Mouse (Mus musculus): Measurements from ENCODE around the gene 4932438A13Rik.
A peak's percentile ranks its signal among the peaks of the same experiment; 100 is the strongest.

Gene 4932438A13Rik

GRCm38 (mm10) chr3:36918322-36918721, 55.4 kb downstream of the 4932438A13Rik start:
- no peak for DNase-seq (ENCODE audit: low read depth, low spot score)

- peak; percentile 7 for DNase-seq (ENCODE audit: low read depth, low spot score)
Observed at GRCm38 (mm10) chr3:36941572-36941971, 78.7 kb downstream of the 4932438A13Rik start.

GRCm38 (mm10) chr3:36942108-36942507, 79.2 kb downstream of the 4932438A13Rik start:
- no peak for DNase-seq (ENCODE audit: low read depth, low spot score)

- DNase-seq (ENCODE audit: low read depth, low spot score): peak; percentile 51
Observed at GRCm38 (mm10) chr3:36943706-36944105, 80.8 kb downstream of the 4932438A13Rik start.

- no peak for DNase-seq (ENCODE audit: low read depth, low spot score)
Observed at GRCm38 (mm10) chr3:37037979-37038378, 175.1 kb downstream of the 4932438A13Rik start.

GRCm38 (mm10) chr3:37039811-37040210, 176.9 kb downstream of the 4932438A13Rik start:
- DNase-seq (ENCODE audit: low read depth, low spot score): no peak

GRCm38 (mm10) chr3:37051491-37051890, 188.6 kb downstream of the 4932438A13Rik start:
- no peak for DNase-seq (ENCODE audit: low read depth, low spot score)

- DNase-seq (ENCODE audit: low read depth, low spot score): peak; percentile 31
Observed at GRCm38 (mm10) chr3:37063406-37063805, 200.5 kb downstream of the 4932438A13Rik start, which contains the start of gene Adad1. Gene Adad1, plus strand, starts transcription at chr3:37063527.

- DNase-seq (ENCODE audit: low read depth, low spot score): no peak
Observed at GRCm38 (mm10) chr3:37073211-37073610, 210.3 kb downstream of the 4932438A13Rik start.

- DNase-seq (ENCODE audit: low read depth, low spot score): no peak
Observed at GRCm38 (mm10) chr3:37084860-37085259, 222.0 kb downstream of the 4932438A13Rik start.

GRCm38 (mm10) chr3:37090721-37091120, 227.8 kb downstream of the 4932438A13Rik start:
- no peak for DNase-seq (ENCODE audit: low read depth, low spot score)
